Mouse (Mus musculus) cortical plate, adult 2 months (tissue): ENCODE results near the gene Hsd17b7.

ENCODE experiments used
- CTCF ChIP-seq: fragments of 200-500 bp; IDR thresholded peaks from 2 replicates; pipeline ENCODE4 v1.5.1; 2011; ENCODE audit warnings: mild to moderate bottlenecking, control low read depth, low read length; ENCODE audit not compliant: insufficient read depth; ENCODE audit errors: extremely low read depth
- POLR2A ChIP-seq: fragments of 200-500 bp; IDR thresholded peaks from 2 replicates; pipeline ENCODE4 v1.6.1; 2011; ENCODE audit warnings: mild to moderate bottlenecking, low read length, control low read depth; ENCODE audit not compliant: insufficient read depth; ENCODE audit errors: extremely low read depth

DNA sequence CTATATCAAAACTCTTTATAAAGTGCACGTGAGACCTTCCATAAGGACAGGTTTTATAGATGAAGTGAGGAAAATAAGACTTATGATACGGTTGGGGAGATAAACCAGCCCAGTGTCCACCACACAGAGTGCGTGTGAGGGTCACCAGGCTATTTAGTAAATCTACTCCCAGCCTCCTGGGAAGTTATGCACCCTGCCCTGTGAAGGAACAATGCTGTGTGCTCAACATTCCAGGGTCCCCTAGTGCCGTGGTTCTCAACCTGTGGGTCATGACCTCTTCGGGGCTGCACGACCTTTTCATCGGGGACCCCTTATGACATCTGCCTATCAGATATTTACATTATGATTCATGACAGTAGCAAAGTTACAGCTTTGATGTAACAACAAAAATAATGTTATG is 20.8 kb downstream of the Hsd17b7 start:
- no peak for TF ChIP-seq POLR2A
- TF ChIP-seq CTCF, result no peak
